Mouse (Mus musculus): ENCODE results near the gene Gm45233. TPM values are rescaled to one million over a fixed set of nuclear protein-coding genes. Genes with fewer than 3 reads are reported as not detected.
"Not testable (repeated sequence)": the region's sequence is repeated elsewhere in the genome, so short reads cannot be mapped to it uniquely, and the experiment has no call there.

Gm45233 gene
- 0.25 TPM in 1 of 2 replicates, not detected in the other for polyA plus RNA-seq (2015; fragmentation: Nextera tagmentation; extraction: Ambion mirVana)

- H3K9ac ChIP-seq (replicated peaks) = peak within 1 kb of the TSS; percentile 79
- H3K27me3 ChIP-seq (ENCODE audit: insufficient read depth, low read length) = no peaks in the 10 kb centered on the region
- 0 out of 2 replicates have a peak, but pooled peaks cover 2% of the 10 kb centered on the region for H3K36me3 ChIP-seq (replicated peaks; ENCODE audit: insufficient read depth, low read length)
- WGBS (ENCODE audit: insufficient replicate concordance) = 3% methylated on average over 27 of the region's 27 CpGs
- peak within 1 kb of the TSS; percentile 98 for H3K27ac ChIP-seq (ENCODE audit: low read depth)
- peaks cover 69% of the 10 kb centered on the region for H3K4me1 ChIP-seq (ENCODE audit: insufficient read depth)
- ATAC-seq (peak; percentile 96), DNase-seq (peak; percentile 93)
- peak; percentile 40; the same call in 1 of the 2 replicates for TF ChIP-seq EP300 (IDR thresholded peaks at IDR 0.05; ENCODE audit: low read depth)
- TF ChIP-seq CTCF (IDR thresholded peaks at IDR 0.05; ENCODE audit: low read depth) = no peak
- H3K4me3 ChIP-seq (ENCODE audit: low read depth, low read length) = peak within 1 kb of the TSS; percentile 64
- H3K9me3 ChIP-seq (ENCODE audit: low read length) = no peaks in the 10 kb centered on the region
- peak within 1 kb of the TSS; percentile 95 for H3K4me2 ChIP-seq (ENCODE audit: low read depth, low read length)
These were observed at the start of gene Gm45233, which contains the start of gene Etfb for GRCm38 (mm10) chr7:43443917-43444293. Gene Gm45233 (plus strand): TSS chr7:43444128. Gene Etfb (plus strand): TSS chr7:43444083.

- no peak for DNase-seq
- Histone ChIP-seq H3K4me1 (ENCODE audit: insufficient read depth) (no peaks in the 10 kb centered on the region), H3K9me3 (ENCODE audit: low read length) (no peaks in the 10 kb centered on the region), H3K4me2 (ENCODE audit: low read depth, low read length) (no peak overlapping the region), H3K4me3 (ENCODE audit: low read depth, low read length) (no peak overlapping the region), H3K36me3 (replicated peaks; ENCODE audit: insufficient read depth, low read length) (no peaks in the 10 kb centered on the region), H3K9ac (replicated peaks) (no peak overlapping the region), H3K27me3 (ENCODE audit: insufficient read depth, low read length) (no peaks in the 10 kb centered on the region), H3K27ac (ENCODE audit: low read depth) (no peak overlapping the region)
- TF ChIP-seq CTCF (IDR thresholded peaks at IDR 0.05; ENCODE audit: low read depth) (no peak), EP300 (IDR thresholded peaks at IDR 0.05; ENCODE audit: low read depth) (no peak)
- WGBS (ENCODE audit: insufficient replicate concordance) = 72% methylated on average over 2 of the region's 2 CpGs
- no peak for ATAC-seq
These were observed 44.4 kb upstream of the Gm45233 start for GRCm38 (mm10) chr7:43399501-43399900.

DNA sequence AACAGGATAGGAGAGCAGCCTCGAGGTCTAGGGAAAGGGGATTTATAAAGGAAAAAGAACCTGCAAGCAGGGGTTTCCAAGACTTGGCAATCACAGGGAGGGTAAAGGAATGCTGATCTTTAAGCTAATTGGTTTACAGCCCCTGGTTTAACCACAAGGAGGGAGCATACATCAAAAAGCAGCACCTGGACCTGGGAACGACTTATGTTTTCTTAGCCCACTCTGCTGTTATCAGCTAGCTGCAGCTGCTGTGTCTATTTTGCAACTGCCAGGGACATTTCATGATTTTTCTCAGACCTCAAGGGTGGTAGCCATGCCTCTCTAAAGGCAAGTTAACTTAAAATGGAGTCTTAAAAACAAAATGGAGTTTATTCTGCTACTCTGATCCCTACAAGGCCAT is 41.2 kb upstream of the Gm45233 start:
- no peak for TF ChIP-seq CTCF (IDR thresholded peaks at IDR 0.05; ENCODE audit: low read depth)
- TF ChIP-seq EP300 (IDR thresholded peaks at IDR 0.05; ENCODE audit: low read depth) = no peak
- H3K36me3 ChIP-seq (replicated peaks; ENCODE audit: insufficient read depth, low read length) = no peaks in the 10 kb centered on the region
- no peaks in the 10 kb centered on the region for H3K4me1 ChIP-seq (ENCODE audit: insufficient read depth)
- DNase-seq = no peak
- no peak overlapping the region for H3K4me2 ChIP-seq (ENCODE audit: low read depth, low read length)
- H3K9ac ChIP-seq (replicated peaks) = no peak overlapping the region
- WGBS (ENCODE audit: insufficient replicate concordance) = 18% methylated on average over 2 of the region's 2 CpGs
- H3K27ac ChIP-seq (ENCODE audit: low read depth) = no peak overlapping the region
- H3K27me3 ChIP-seq (ENCODE audit: insufficient read depth, low read length) = no peaks in the 10 kb centered on the region
- no peaks in the 10 kb centered on the region for H3K9me3 ChIP-seq (ENCODE audit: low read length)
- no peak overlapping the region for H3K4me3 ChIP-seq (ENCODE audit: low read depth, low read length)
- ATAC-seq = no peak

DNA sequence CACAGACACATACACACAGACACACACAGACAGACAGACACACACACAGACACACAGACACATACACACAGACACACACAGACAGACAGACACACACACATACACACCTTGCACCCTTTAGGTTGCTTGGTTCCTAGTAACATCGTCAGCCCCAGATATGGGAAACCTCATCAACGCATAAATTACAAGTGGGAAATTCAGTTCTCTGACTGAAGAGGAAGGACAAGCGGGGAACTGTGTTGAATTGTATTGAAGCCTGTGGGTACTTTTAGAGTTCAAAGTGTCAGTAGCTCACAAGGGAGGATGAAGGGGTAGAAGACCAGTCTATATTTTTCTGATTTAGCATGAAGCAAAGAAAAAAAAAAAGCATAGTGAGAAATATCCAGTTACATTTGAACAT is 36.4 kb upstream of the Gm45233 start:
- no peaks in the 10 kb centered on the region for H3K27me3 ChIP-seq (ENCODE audit: insufficient read depth, low read length)
- TF ChIP-seq CTCF (IDR thresholded peaks at IDR 0.05; ENCODE audit: low read depth) (no peak), EP300 (IDR thresholded peaks at IDR 0.05; ENCODE audit: low read depth) (no peak)

DNA sequence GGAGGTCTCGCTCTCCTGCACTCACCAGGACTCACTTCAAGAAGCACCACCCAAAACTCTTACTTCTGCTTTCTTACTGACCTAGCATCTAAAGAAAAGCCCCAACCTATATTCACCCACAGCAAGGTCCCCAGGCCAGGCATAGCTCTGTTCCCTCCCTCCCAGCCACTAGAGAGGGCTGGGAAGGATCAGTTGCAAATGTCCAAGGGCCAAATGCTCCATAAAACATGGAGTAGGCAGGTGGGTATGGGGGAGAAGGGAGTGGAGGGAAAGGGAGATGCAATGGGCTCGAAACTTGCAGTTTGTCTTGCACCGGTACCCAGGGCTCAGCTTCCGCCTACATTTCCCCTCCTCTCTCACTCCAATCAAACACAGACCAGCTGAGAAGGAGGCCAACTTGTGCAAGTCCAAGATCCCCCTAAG is 35.8 kb upstream of the Gm45233 start, which contains the start of gene Siglecg:
Siglecg (plus strand) TSS at position 74 of the 423 bp plus-strand sequence.
- no peaks in the 10 kb centered on the region for H3K4me1 ChIP-seq (ENCODE audit: insufficient read depth)
- peak; percentile 44; the same call in 1 of the 2 replicates for ATAC-seq
- peak within 1 kb of the TSS; percentile 24; the same call in 1 of the 2 replicates for H3K4me3 ChIP-seq (ENCODE audit: low read depth, low read length)
- WGBS (ENCODE audit: insufficient replicate concordance) = 43% methylated on average over 3 of the region's 4 CpGs
- peak within 1 kb of the TSS; percentile 47 for H3K4me2 ChIP-seq (ENCODE audit: low read depth, low read length)
- TF ChIP-seq CTCF (IDR thresholded peaks at IDR 0.05; ENCODE audit: low read depth) = no peak
- TF ChIP-seq EP300 (IDR thresholded peaks at IDR 0.05; ENCODE audit: low read depth) = no peak
- no peak within 1 kb of the TSS for H3K9ac ChIP-seq (replicated peaks)
- H3K27me3 ChIP-seq (ENCODE audit: insufficient read depth, low read length) = no peaks in the 10 kb centered on the region
- H3K36me3 ChIP-seq (replicated peaks; ENCODE audit: insufficient read depth, low read length) = no peaks in the 10 kb centered on the region
- no peak for DNase-seq
- peak within 1 kb of the TSS; percentile 55 for H3K27ac ChIP-seq (ENCODE audit: low read depth)
- H3K9me3 ChIP-seq (ENCODE audit: low read length) = no peaks in the 10 kb centered on the region

More for the DNA sequence above, 36.4 kb upstream of the Gm45233 start:
- no peak overlapping the region for H3K4me3 ChIP-seq (ENCODE audit: low read depth, low read length)
- H3K27ac ChIP-seq (ENCODE audit: low read depth) = peak overlapping the region; percentile 55; the same call in 1 of the 2 replicates
- ATAC-seq (no peak), DNase-seq (no peak)
- no peaks in the 10 kb centered on the region for H3K4me1 ChIP-seq (ENCODE audit: insufficient read depth)
- H3K36me3 ChIP-seq (replicated peaks; ENCODE audit: insufficient read depth, low read length) = no peaks in the 10 kb centered on the region
- H3K9ac ChIP-seq (replicated peaks) = no peak overlapping the region
- H3K4me2 ChIP-seq (ENCODE audit: low read depth, low read length) = no peak overlapping the region
- no peaks in the 10 kb centered on the region for H3K9me3 ChIP-seq (ENCODE audit: low read length)
- 55% methylated on average over 3 of the region's 3 CpGs for WGBS (ENCODE audit: insufficient replicate concordance)

- peak overlapping the region; percentile 47 for H3K4me2 ChIP-seq (ENCODE audit: low read depth, low read length)
- ATAC-seq (no peak), DNase-seq (no peak)
- H3K9me3 ChIP-seq (ENCODE audit: low read length) = no peaks in the 10 kb centered on the region
- 0 out of 2 replicates have a peak overlapping the region, but pooled peaks have one; percentile 55 for H3K27ac ChIP-seq (ENCODE audit: low read depth)
- TF ChIP-seq EP300 (IDR thresholded peaks at IDR 0.05; ENCODE audit: low read depth) (no peak), CTCF (IDR thresholded peaks at IDR 0.05; ENCODE audit: low read depth) (no peak)
- no peaks in the 10 kb centered on the region for H3K27me3 ChIP-seq (ENCODE audit: insufficient read depth, low read length)
- 74% methylated on average over 3 of the region's 3 CpGs for WGBS (ENCODE audit: insufficient replicate concordance)
- H3K4me1 ChIP-seq (ENCODE audit: insufficient read depth) = no peaks in the 10 kb centered on the region
- H3K4me3 ChIP-seq (ENCODE audit: low read depth, low read length) = peak overlapping the region; percentile 24; the same call in 1 of the 2 replicates
- H3K9ac ChIP-seq (replicated peaks) = no peak overlapping the region
- H3K36me3 ChIP-seq (replicated peaks; ENCODE audit: insufficient read depth, low read length) = no peaks in the 10 kb centered on the region
These were observed 34.8 kb upstream of the Gm45233 start for GRCm38 (mm10) chr7:43409084-43409483.

GRCm38 (mm10) chr7:43411724-43412123 is 32.2 kb upstream of the Gm45233 start:
- ATAC-seq = not testable (repeated sequence)
- 57% methylated on average over 4 of the region's 4 CpGs for WGBS (ENCODE audit: insufficient replicate concordance)

More at GRCm38 (mm10) chr7:43411724-43412123, 32.2 kb upstream of the Gm45233 start:
- not testable (repeated sequence) for DNase-seq; H3K4me3 ChIP-seq (ENCODE audit: low read depth, low read length); H3K27ac ChIP-seq (ENCODE audit: low read depth); H3K9ac ChIP-seq (replicated peaks); H3K9me3 ChIP-seq (ENCODE audit: low read length); H3K4me1 ChIP-seq (ENCODE audit: insufficient read depth); H3K27me3 ChIP-seq (ENCODE audit: insufficient read depth, low read length); H3K36me3 ChIP-seq (replicated peaks; ENCODE audit: insufficient read depth, low read length); H3K4me2 ChIP-seq (ENCODE audit: low read depth, low read length)

All from liver, postnatal 0 days (tissue).